Mouse (Mus musculus): ENCODE measurements around the gene Lamtor3. TPM values are rescaled to one million over a fixed set of nuclear protein-coding genes. Genes with fewer than 3 reads are reported as not detected.
A peak's percentile ranks its signal among the peaks of the same experiment; 100 is the strongest.

Gene Lamtor3
- 10 to 100 TPM; 45.9 to 53.1 TPM for total RNA-seq (2021)
- long read RNA-seq, experiment 1, transcript Lamtor3-201 (7 exons, 1,295 nt) = major isoform, 61 of 77 reads
- long read RNA-seq, experiment 1, partial matches to known transcripts = 9 of 77 reads
- long read RNA-seq, experiment 1, other reads (novel, unspliced or antisense) = 6 of 77 reads
- long read RNA-seq, experiment 2, transcript Lamtor3-201 (7 exons, 1,295 nt) = major isoform, 67 of 79 reads
- long read RNA-seq, experiment 2, partial matches to known transcripts = 5 of 79 reads
- long read RNA-seq, experiment 2, other reads (novel, unspliced or antisense) = 4 of 79 reads

- intact Hi-C loops (cut with DNase I) = loop anchor here (2.0 to 10.0 kb wide), 3 partner anchors 56 to 229 kb away; no protein-coding TSS in a partner anchor
- peak; percentile 92 for DNase-seq
- no peak for TF ChIP-seq CTCF (IDR thresholded peaks at IDR 0.05)
- Histone ChIP-seq H3K27ac (peak within 1 kb of the TSS; percentile 96), H3K4me3 (peak within 1 kb of the TSS; percentile 98)
Measured at GRCm38 (mm10) chr3:137918172-137918931, at the start of gene Lamtor3. TSS of gene Lamtor3 (plus strand) at chr3:137918506.

- intact Hi-C loops (cut with DNase I) = loop anchor here (5.0 kb wide), 1 partner anchor 123 kb away; no protein-coding TSS in a partner anchor
- DNase-seq = no peak
- Histone ChIP-seq H3K4me3 (no peak overlapping the region), H3K27ac (no peak overlapping the region)
- no peak for TF ChIP-seq CTCF (IDR thresholded peaks at IDR 0.05)
Measured at GRCm38 (mm10) chr3:137869395-137869794, 48.9 kb upstream of the Lamtor3 start.

- no peak for TF ChIP-seq CTCF (IDR thresholded peaks at IDR 0.05)
- intact Hi-C loops (cut with DNase I) = no loop called here
Measured at GRCm38 (mm10) chr3:137879313-137879712, 39.0 kb upstream of the Lamtor3 start.

DNA sequence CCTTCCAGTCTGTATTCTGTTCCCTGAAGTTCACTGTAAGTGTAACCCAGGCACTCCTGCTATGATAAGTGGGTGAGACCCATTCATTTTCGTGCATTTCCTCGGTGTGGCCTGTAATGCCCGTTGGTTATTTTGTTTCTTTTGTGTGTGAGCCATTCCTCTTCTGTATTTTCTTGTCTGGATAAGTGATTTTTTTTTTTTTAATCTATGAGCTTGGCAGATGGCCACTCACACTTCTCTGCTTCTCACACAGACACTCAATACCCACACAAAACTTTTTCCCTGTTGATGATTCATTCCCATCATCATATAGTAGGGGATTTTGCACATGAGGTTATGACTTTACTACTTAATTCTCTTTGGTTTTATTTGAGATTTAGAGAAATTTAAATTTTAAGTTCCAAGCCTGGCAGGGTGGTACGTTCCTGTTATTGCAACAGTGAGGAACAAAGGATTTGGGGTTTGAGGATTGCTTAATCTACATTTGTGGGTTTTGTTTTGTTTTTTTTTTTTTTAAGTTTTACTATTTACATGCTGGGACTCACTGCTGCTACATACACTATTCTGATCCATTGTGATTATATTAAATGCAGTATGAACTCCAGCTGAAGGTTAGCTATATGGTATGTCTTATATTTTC lies 38.1 kb upstream of the Lamtor3 start:
- DNase-seq = no peak
- H3K27ac ChIP-seq = no peak overlapping the region
- no peak overlapping the region for H3K4me3 ChIP-seq
- intact Hi-C loops (cut with DNase I) = no loop called here
- no peak for TF ChIP-seq CTCF (IDR thresholded peaks at IDR 0.05)

More at GRCm38 (mm10) chr3:137879313-137879712, 39.0 kb upstream of the Lamtor3 start:
- Histone ChIP-seq H3K27ac (no peak overlapping the region), H3K4me3 (no peak overlapping the region)
- DNase-seq = no peak

DNA sequence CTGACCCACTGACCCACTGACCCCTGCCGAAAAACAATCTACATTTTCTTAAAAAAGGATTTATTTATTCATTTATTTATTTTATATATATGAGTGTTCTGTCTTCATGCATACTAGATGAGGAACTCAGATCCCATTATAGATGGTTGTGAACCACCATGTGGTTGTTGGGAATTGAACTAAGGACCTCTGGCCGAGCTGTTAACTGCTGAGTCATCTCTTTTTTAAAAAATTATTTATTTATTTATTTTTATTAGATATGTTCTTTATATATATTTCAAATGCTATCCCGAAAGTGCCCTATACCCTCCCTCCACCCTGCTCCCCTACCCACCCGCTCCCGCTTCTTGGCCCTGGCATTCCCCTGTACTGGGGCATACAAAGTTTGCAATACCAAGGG lies 37.2 kb upstream of the Lamtor3 start:
- TF ChIP-seq CTCF (IDR thresholded peaks at IDR 0.05) = no peak

GRCm38 (mm10) chr3:137887961-137888360 lies 30.3 kb upstream of the Lamtor3 start:
- Histone ChIP-seq H3K27ac (no peak overlapping the region), H3K4me3 (no peak overlapping the region)
- DNase-seq = no peak
- TF ChIP-seq CTCF (IDR thresholded peaks at IDR 0.05) = no peak
- intact Hi-C loops (cut with DNase I) = no loop called here

More for the DNA sequence above, 37.2 kb upstream of the Lamtor3 start:
- Histone ChIP-seq H3K4me3 (no peak overlapping the region), H3K27ac (no peak overlapping the region)
- no peak for DNase-seq
- intact Hi-C loops (cut with DNase I) = no loop called here

DNA sequence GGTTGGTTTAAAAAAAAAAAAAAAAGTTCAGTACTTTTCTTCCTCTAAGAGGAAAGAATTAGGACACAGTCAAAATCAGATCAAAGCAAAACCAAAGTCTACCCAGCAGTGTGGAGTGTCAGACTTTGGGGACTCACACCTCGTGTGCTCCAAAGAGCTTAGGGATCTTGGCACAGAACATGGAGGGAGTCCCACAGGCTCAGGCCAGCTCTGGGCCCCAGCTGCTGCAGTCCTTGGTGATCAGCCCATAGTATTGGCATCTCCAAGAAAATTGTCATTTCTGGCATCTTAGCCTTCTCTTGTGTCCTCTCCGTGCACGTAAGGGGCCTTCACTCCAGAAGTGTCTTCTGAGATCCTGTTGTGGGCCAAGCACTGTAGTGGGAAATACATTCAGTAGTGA lies 27.2 kb upstream of the Lamtor3 start:
- H3K27ac ChIP-seq = no peak overlapping the region
- TF ChIP-seq CTCF (IDR thresholded peaks at IDR 0.05) = no peak
- no peak for DNase-seq
- no peak overlapping the region for H3K4me3 ChIP-seq
- intact Hi-C loops (cut with DNase I) = no loop called here

DNA sequence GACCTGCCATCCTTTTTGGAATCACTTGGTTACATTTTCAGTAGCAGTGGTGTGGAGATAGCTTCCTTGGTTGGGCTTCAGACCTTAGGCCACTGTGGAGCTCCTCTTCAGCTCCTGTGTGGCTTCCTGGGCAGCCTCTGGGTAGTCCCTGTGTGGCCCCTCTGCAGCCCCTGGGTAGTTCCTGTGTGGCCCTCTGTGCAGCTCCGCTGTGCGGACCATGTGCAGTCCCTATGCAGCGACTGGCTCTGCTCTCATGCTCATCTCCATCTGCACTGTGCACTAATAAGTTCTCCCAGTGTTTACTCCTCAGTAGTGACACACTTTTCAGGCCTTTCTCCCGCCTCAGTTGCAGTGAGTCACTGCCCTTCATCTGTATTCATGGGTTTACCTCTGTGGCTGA lies 26.2 kb upstream of the Lamtor3 start:
- Histone ChIP-seq H3K27ac (no peak overlapping the region), H3K4me3 (no peak overlapping the region)
- intact Hi-C loops (cut with DNase I) = no loop called here
- no peak for DNase-seq
- no peak for TF ChIP-seq CTCF (IDR thresholded peaks at IDR 0.05)

GRCm38 (mm10) chr3:137893789-137894188 lies 24.5 kb upstream of the Lamtor3 start:
- intact Hi-C loops (cut with DNase I) = no loop called here
- no peak for TF ChIP-seq CTCF (IDR thresholded peaks at IDR 0.05)
- no peak overlapping the region for H3K27ac ChIP-seq
- DNase-seq = no peak
- H3K4me3 ChIP-seq = no peak overlapping the region

DNA sequence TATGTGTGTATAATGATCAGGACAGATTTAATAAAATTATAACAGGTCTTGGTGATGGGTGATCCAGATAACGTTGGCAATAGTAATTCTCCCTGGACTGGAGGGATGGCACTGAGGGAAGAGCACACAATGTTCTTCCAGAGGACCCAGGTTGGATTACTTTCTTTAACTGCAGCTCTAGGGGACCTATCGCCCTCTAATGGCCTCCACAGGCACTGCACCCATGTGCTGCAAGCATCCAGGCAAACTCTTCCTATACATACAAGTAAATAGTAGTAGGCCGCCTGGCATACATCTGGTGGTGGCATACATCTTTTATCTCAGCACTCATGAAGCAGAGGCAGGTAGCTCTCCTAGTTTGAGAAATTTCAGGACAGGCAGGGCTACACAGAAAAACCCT lies 23.1 kb upstream of the Lamtor3 start:
- intact Hi-C loops (cut with DNase I) = no loop called here
- DNase-seq = no peak

GRCm38 (mm10) chr3:137896386-137896785 lies 21.9 kb upstream of the Lamtor3 start:
- TF ChIP-seq CTCF (IDR thresholded peaks at IDR 0.05) = no peak
- intact Hi-C loops (cut with DNase I) = no loop called here
- Histone ChIP-seq H3K27ac (no peak overlapping the region), H3K4me3 (no peak overlapping the region)
- DNase-seq = no peak

More for the DNA sequence above, 23.1 kb upstream of the Lamtor3 start:
- TF ChIP-seq CTCF (IDR thresholded peaks at IDR 0.05) = peak; percentile 52
- Histone ChIP-seq H3K27ac (no peak overlapping the region), H3K4me3 (no peak overlapping the region)

- no peak for TF ChIP-seq CTCF (IDR thresholded peaks at IDR 0.05)
- Histone ChIP-seq H3K27ac (no peak overlapping the region), H3K4me3 (no peak overlapping the region)
- no peak for DNase-seq
- intact Hi-C loops (cut with DNase I) = no loop called here
Measured at GRCm38 (mm10) chr3:137896867-137897266, 21.4 kb upstream of the Lamtor3 start.

- intact Hi-C loops (cut with DNase I) = no loop called here
- no peak for TF ChIP-seq CTCF (IDR thresholded peaks at IDR 0.05)
- H3K27ac ChIP-seq = no peak overlapping the region
Measured at GRCm38 (mm10) chr3:137897685-137898084, 20.6 kb upstream of the Lamtor3 start.

More at GRCm38 (mm10) chr3:137897685-137898084, 20.6 kb upstream of the Lamtor3 start:
- H3K4me3 ChIP-seq = no peak overlapping the region
- no peak for DNase-seq

Data from gastrocnemius, adult 2 months (tissue).